Mouse (Mus musculus): Measurements from ENCODE around the gene Ttc7b. TPM values are rescaled to one million over a fixed set of nuclear protein-coding genes. Genes with fewer than 3 reads are reported as not detected.

The Ttc7b gene
- polyA plus RNA-seq, 1 experiment: not detected

GRCm38 (mm10) chr12:100317936-100318335, 202.7 kb downstream of the Ttc7b start:
- no peak overlapping the region for H3K4me3 ChIP-seq (ENCODE audit: insufficient read depth, low read depth, low read length)
- TF ChIP-seq CTCF (IDR thresholded peaks at IDR 0.05; ENCODE audit: insufficient read depth, low read depth, low read length): no peak
- no peak for TF ChIP-seq POLR2A (IDR thresholded peaks at IDR 0.05; ENCODE audit: insufficient read depth, low read depth, low read length)
- peaks cover 31% of the 10 kb centered on the region for H3K4me1 ChIP-seq (ENCODE audit: control insufficient read depth, insufficient read depth, low read length)
- H3K27ac ChIP-seq (ENCODE audit: insufficient read depth, low read depth, low read length): no peak overlapping the region
- WGBS: 62% methylated on average over 3 of the region's 3 CpGs

GRCm38 (mm10) chr12:100316094-100316493, 204.5 kb downstream of the Ttc7b start:
- WGBS: 37% methylated on average over 9 of the region's 9 CpGs
- no peak overlapping the region for H3K4me3 ChIP-seq (ENCODE audit: insufficient read depth, low read depth, low read length)
- TF ChIP-seq POLR2A (IDR thresholded peaks at IDR 0.05; ENCODE audit: insufficient read depth, low read depth, low read length): no peak
- TF ChIP-seq CTCF (IDR thresholded peaks at IDR 0.05; ENCODE audit: insufficient read depth, low read depth, low read length): no peak
- H3K4me1 ChIP-seq (ENCODE audit: control insufficient read depth, insufficient read depth, low read length): peaks cover 44% of the 10 kb centered on the region
- peak overlapping the region; percentile 79 for H3K27ac ChIP-seq (ENCODE audit: insufficient read depth, low read depth, low read length)

- 39% methylated on average over 8 of the region's 8 CpGs for WGBS
- Histone ChIP-seq H3K27ac (ENCODE audit: insufficient read depth, low read depth, low read length) (peak overlapping the region; percentile 79), H3K4me1 (ENCODE audit: control insufficient read depth, insufficient read depth, low read length) (peaks cover 52% of the 10 kb centered on the region), H3K4me3 (ENCODE audit: insufficient read depth, low read depth, low read length) (no peak overlapping the region)
- no peak for TF ChIP-seq CTCF (IDR thresholded peaks at IDR 0.05; ENCODE audit: insufficient read depth, low read depth, low read length)
- TF ChIP-seq POLR2A (IDR thresholded peaks at IDR 0.05; ENCODE audit: insufficient read depth, low read depth, low read length): no peak
These were observed 205.3 kb downstream of the Ttc7b start for GRCm38 (mm10) chr12:100315119-100315885.

GRCm38 (mm10) chr12:100313785-100314375, 206.7 kb downstream of the Ttc7b start:
- WGBS: 35% methylated on average over 12 of the region's 12 CpGs
- Histone ChIP-seq H3K4me3 (ENCODE audit: insufficient read depth, low read depth, low read length) (no peak overlapping the region), H3K27ac (ENCODE audit: insufficient read depth, low read depth, low read length) (peak overlapping the region; percentile 23; the same call in 1 of the 2 replicates), H3K4me1 (ENCODE audit: control insufficient read depth, insufficient read depth, low read length) (peaks cover 60% of the 10 kb centered on the region)
- TF ChIP-seq POLR2A (IDR thresholded peaks at IDR 0.05; ENCODE audit: insufficient read depth, low read depth, low read length) (no peak), CTCF (IDR thresholded peaks at IDR 0.05; ENCODE audit: insufficient read depth, low read depth, low read length) (no peak)

- no peak overlapping the region for H3K4me3 ChIP-seq (ENCODE audit: insufficient read depth, low read depth, low read length)
- TF ChIP-seq CTCF (IDR thresholded peaks at IDR 0.05; ENCODE audit: insufficient read depth, low read depth, low read length) (no peak), POLR2A (IDR thresholded peaks at IDR 0.05; ENCODE audit: insufficient read depth, low read depth, low read length) (no peak)
- H3K27ac ChIP-seq (ENCODE audit: insufficient read depth, low read depth, low read length): no peak overlapping the region
- 67% methylated on average over 6 of the region's 6 CpGs for WGBS
- peaks cover 65% of the 10 kb centered on the region for H3K4me1 ChIP-seq (ENCODE audit: control insufficient read depth, insufficient read depth, low read length)
These were observed 207.4 kb downstream of the Ttc7b start for GRCm38 (mm10) chr12:100313209-100313608.

GRCm38 (mm10) chr12:100310471-100311392, 209.9 kb downstream of the Ttc7b start:
- 19% methylated on average over 6 of the region's 6 CpGs for WGBS
- Histone ChIP-seq H3K4me3 (ENCODE audit: insufficient read depth, low read depth, low read length) (no peak overlapping the region), H3K27ac (ENCODE audit: insufficient read depth, low read depth, low read length) (peak overlapping the region; percentile 7), H3K4me1 (ENCODE audit: control insufficient read depth, insufficient read depth, low read length) (peaks cover 78% of the 10 kb centered on the region)
- no peak for TF ChIP-seq POLR2A (IDR thresholded peaks at IDR 0.05; ENCODE audit: insufficient read depth, low read depth, low read length)
- TF ChIP-seq CTCF (IDR thresholded peaks at IDR 0.05; ENCODE audit: insufficient read depth, low read depth, low read length): no peak

GRCm38 (mm10) chr12:100309201-100309600, 211.4 kb downstream of the Ttc7b start:
- Histone ChIP-seq H3K4me1 (ENCODE audit: control insufficient read depth, insufficient read depth, low read length) (peaks cover 81% of the 10 kb centered on the region), H3K27ac (ENCODE audit: insufficient read depth, low read depth, low read length) (no peak overlapping the region), H3K4me3 (ENCODE audit: insufficient read depth, low read depth, low read length) (no peak overlapping the region)
- 53% methylated on average over 4 of the region's 4 CpGs for WGBS
- TF ChIP-seq CTCF (IDR thresholded peaks at IDR 0.05; ENCODE audit: insufficient read depth, low read depth, low read length) (no peak), POLR2A (IDR thresholded peaks at IDR 0.05; ENCODE audit: insufficient read depth, low read depth, low read length) (no peak)

GRCm38 (mm10) chr12:100307501-100308260, 212.9 kb downstream of the Ttc7b start:
- no peak overlapping the region for H3K4me3 ChIP-seq (ENCODE audit: insufficient read depth, low read depth, low read length)
- 70% methylated on average over 8 of the region's 8 CpGs for WGBS
- TF ChIP-seq POLR2A (IDR thresholded peaks at IDR 0.05; ENCODE audit: insufficient read depth, low read depth, low read length) (no peak), CTCF (IDR thresholded peaks at IDR 0.05; ENCODE audit: insufficient read depth, low read depth, low read length) (no peak)
- H3K4me1 ChIP-seq (ENCODE audit: control insufficient read depth, insufficient read depth, low read length): peaks cover 75% of the 10 kb centered on the region
- 0 out of 2 replicates have a peak overlapping the region, but pooled peaks have one; percentile 23 for H3K27ac ChIP-seq (ENCODE audit: insufficient read depth, low read depth, low read length)
